Mouse (Mus musculus): ENCODE results near the gene Rel. TPM values are rescaled to one million over a fixed set of nuclear protein-coding genes. Genes with fewer than 3 reads are reported as not detected.
"Not testable (repeated sequence)": the region's sequence is repeated elsewhere in the genome, so short reads cannot be mapped to it uniquely, and the experiment has no call there.

Gene Rel
- polyA plus RNA-seq, 1 experiment, result 1.6 TPM

DNA sequence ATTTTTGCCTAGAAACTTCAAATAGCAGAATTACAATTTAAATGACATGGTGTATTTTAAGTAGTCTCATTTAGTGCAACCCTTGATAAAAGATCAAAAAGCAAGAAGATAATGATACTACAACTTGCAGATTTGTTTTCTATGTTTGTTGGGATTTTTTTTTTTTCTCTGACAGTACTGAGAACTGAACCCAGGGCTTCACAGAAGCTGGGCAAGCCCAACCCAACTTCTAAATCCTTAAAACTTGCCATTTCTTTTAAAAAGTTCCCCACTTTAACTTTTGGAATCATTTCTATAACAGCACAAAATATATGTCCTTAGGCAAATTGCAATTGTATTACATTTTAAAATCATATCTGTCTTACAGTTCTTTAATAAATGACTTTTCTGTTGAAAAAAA, 1.7 kb downstream of the Rel start:
- Histone ChIP-seq H3K4me3 (ENCODE audit: control insufficient read depth, low read depth, low read length) (no peak overlapping the region), H3K27me3 (ENCODE audit: control insufficient read depth, insufficient read depth, low read length) (no peaks in the 10 kb centered on the region), H3K27ac (ENCODE audit: control insufficient read depth, insufficient read depth, low read depth, low read length) (no peak overlapping the region), H3K36me3 (ENCODE audit: control insufficient read depth, insufficient read depth, low read length) (no peaks in the 10 kb centered on the region), H3K4me1 (ENCODE audit: control insufficient read depth, insufficient read depth, low read length) (peaks cover 2% of the 10 kb centered on the region; the same call in 1 of the 2 replicates)
- no peak for TF ChIP-seq POLR2A (IDR thresholded peaks at IDR 0.05; ENCODE audit: control insufficient read depth, low read depth, low read length)
- no peak for TF ChIP-seq CTCF (IDR thresholded peaks at IDR 0.05; ENCODE audit: control insufficient read depth, insufficient read depth, insufficient replicate concordance, low read depth, low read length)

DNA sequence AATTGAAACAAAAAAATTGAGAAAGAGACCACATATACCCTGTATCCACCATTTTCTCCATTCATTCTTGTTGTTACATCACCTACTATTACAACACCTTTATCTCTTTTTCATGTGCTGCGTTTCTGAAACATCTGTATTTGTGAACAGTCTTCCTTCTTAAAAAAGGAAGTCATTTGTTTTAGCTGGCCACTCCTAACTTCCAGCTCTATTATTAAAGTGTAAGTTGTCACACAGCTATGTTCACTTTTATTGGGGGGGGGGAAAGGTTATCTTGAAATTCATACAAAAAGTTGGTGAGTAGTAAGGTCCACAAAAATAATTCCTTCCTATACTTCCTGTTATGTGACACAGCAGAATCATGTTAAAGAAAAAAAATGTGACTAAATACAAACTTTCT, 2.8 kb downstream of the Rel start:
- H3K36me3 ChIP-seq (ENCODE audit: control insufficient read depth, insufficient read depth, low read length), result no peaks in the 10 kb centered on the region
- peaks cover 2% of the 10 kb centered on the region; the same call in 1 of the 2 replicates for H3K4me1 ChIP-seq (ENCODE audit: control insufficient read depth, insufficient read depth, low read length)
- H3K27ac ChIP-seq (ENCODE audit: control insufficient read depth, insufficient read depth, low read depth, low read length), result no peak overlapping the region
- H3K27me3 ChIP-seq (ENCODE audit: control insufficient read depth, insufficient read depth, low read length), result no peaks in the 10 kb centered on the region
- TF ChIP-seq CTCF (IDR thresholded peaks at IDR 0.05; ENCODE audit: control insufficient read depth, insufficient read depth, insufficient replicate concordance, low read depth, low read length) (no peak), POLR2A (IDR thresholded peaks at IDR 0.05; ENCODE audit: control insufficient read depth, low read depth, low read length) (no peak)
- no peak overlapping the region for H3K4me3 ChIP-seq (ENCODE audit: control insufficient read depth, low read depth, low read length)

DNA sequence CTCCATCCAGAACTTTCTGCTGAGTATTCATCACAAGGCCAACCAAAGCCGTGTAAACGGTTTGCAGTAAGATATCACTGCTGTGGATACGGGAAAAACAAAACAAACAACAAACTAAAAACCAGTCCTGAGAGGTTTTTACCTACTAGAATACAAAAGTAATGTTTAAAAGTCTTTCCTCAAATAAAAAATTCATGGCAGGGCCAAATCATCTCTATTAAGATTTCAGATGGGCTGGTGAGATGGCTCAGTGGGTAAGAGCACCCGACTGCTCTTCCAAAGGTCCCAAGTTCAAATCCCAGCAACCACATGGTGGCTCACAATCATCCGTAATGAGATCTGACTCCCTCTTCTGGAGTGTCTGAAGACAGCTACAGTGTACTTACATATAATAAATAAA, 3.4 kb downstream of the Rel start:
- not testable (repeated sequence) for H3K36me3 ChIP-seq (ENCODE audit: control insufficient read depth, insufficient read depth, low read length); H3K27ac ChIP-seq (ENCODE audit: control insufficient read depth, insufficient read depth, low read depth, low read length); H3K27me3 ChIP-seq (ENCODE audit: control insufficient read depth, insufficient read depth, low read length); H3K4me1 ChIP-seq (ENCODE audit: control insufficient read depth, insufficient read depth, low read length); H3K4me3 ChIP-seq (ENCODE audit: control insufficient read depth, low read depth, low read length)

DNA sequence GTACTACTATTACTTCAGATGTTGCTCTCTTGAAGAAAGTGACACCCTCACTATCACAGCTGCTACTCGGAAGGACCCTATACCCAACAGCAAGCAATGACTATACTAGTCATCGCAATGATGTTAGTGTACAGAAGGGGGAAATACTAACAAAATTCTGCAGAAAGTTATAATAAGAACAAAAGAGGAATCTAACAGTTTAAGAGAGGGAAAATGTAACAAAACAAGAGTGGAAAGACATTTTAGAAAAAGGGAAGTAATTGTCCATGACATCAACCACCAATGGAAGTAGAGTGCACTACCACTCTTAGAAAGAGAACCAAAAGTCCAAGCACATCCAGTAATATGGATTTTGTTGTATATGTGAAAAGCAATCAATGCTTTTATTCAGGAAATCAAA, 8.1 kb downstream of the Rel start:
- no peaks in the 10 kb centered on the region for H3K4me1 ChIP-seq (ENCODE audit: control insufficient read depth, insufficient read depth, low read length)
- H3K36me3 ChIP-seq (ENCODE audit: control insufficient read depth, insufficient read depth, low read length), result no peaks in the 10 kb centered on the region
- no peak overlapping the region for H3K4me3 ChIP-seq (ENCODE audit: control insufficient read depth, low read depth, low read length)
- H3K27ac ChIP-seq (ENCODE audit: control insufficient read depth, insufficient read depth, low read depth, low read length), result no peak overlapping the region
- no peaks in the 10 kb centered on the region for H3K27me3 ChIP-seq (ENCODE audit: control insufficient read depth, insufficient read depth, low read length)
- TF ChIP-seq CTCF (IDR thresholded peaks at IDR 0.05; ENCODE audit: control insufficient read depth, insufficient read depth, insufficient replicate concordance, low read depth, low read length), result no peak
- no peak for TF ChIP-seq POLR2A (IDR thresholded peaks at IDR 0.05; ENCODE audit: control insufficient read depth, low read depth, low read length)

DNA sequence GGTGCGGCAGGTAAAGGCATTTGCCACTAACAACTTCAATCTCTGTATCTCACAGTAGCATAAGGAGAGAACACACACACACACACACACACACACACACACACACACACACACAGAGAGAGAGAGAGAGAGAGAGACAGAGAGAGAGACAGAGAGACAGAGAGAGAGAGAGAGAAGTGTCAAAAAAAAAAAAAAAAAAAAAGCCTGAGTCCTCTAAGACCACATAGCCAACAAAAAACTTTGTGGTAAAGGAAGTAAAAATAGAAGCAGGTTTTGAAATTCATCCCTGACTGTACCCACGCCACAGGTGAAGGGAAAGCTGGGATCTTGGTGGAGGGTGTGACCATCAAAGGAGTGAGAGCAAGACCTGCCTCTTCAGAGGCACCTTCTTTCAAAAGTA, 12.6 kb downstream of the Rel start:
- Histone ChIP-seq H3K27ac (ENCODE audit: control insufficient read depth, insufficient read depth, low read depth, low read length) (no peak overlapping the region), H3K27me3 (ENCODE audit: control insufficient read depth, insufficient read depth, low read length) (no peaks in the 10 kb centered on the region), H3K4me1 (ENCODE audit: control insufficient read depth, insufficient read depth, low read length) (no peaks in the 10 kb centered on the region), H3K4me3 (ENCODE audit: control insufficient read depth, low read depth, low read length) (no peak overlapping the region), H3K36me3 (ENCODE audit: control insufficient read depth, insufficient read depth, low read length) (no peaks in the 10 kb centered on the region)
- TF ChIP-seq POLR2A (IDR thresholded peaks at IDR 0.05; ENCODE audit: control insufficient read depth, low read depth, low read length) (no peak), CTCF (IDR thresholded peaks at IDR 0.05; ENCODE audit: control insufficient read depth, insufficient read depth, insufficient replicate concordance, low read depth, low read length) (no peak)

DNA sequence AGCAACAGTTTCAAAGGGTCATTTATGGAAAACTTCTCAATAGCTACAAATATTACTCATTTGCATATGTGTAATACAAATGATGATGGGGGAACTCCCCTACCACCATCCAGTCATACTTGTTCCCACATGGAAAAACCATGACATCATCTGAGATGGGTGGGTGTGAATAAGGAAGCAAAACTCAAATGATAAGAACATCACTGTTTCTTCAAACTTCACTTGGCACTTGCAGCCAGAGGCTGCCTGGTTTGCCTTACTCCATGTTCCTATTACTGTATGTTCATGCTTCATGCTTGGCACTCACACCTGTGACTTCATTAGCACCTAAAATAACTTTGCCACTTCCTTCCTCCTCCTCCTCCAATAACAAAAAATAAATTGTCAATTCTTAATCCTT, 16.4 kb downstream of the Rel start:
- Histone ChIP-seq H3K4me1 (ENCODE audit: control insufficient read depth, insufficient read depth, low read length) (no peaks in the 10 kb centered on the region), H3K27me3 (ENCODE audit: control insufficient read depth, insufficient read depth, low read length) (no peaks in the 10 kb centered on the region), H3K36me3 (ENCODE audit: control insufficient read depth, insufficient read depth, low read length) (no peaks in the 10 kb centered on the region), H3K4me3 (ENCODE audit: control insufficient read depth, low read depth, low read length) (no peak overlapping the region), H3K27ac (ENCODE audit: control insufficient read depth, insufficient read depth, low read depth, low read length) (no peak overlapping the region)
- TF ChIP-seq POLR2A (IDR thresholded peaks at IDR 0.05; ENCODE audit: control insufficient read depth, low read depth, low read length), result no peak
- no peak for TF ChIP-seq CTCF (IDR thresholded peaks at IDR 0.05; ENCODE audit: control insufficient read depth, insufficient read depth, insufficient replicate concordance, low read depth, low read length)

DNA sequence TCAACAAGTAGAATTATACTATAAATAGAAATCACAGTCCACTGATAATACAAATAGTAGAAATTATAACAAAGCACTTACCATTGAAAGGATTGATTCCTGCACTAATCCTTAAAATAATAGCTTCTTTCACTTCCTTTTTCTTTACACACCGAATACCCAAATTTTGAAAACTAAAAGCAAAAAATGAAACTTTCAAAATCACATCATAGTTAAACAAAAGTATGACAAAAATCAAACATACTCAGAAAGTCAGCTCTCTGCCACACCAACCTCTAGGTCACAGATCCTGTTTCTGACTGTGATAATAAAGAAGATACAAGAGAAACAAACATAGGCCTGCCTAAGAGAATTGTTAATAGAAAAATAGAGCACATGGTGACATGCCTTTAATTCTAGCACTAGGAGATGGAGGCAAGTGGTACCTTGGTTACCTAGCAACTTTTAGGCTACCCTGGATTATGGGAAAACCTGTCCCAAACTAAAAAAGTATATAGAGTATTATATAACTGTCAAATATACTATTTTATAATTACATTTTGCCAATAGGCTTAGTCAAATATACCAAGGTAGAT, 17.5 kb downstream of the Rel start:
- H3K36me3 ChIP-seq (ENCODE audit: control insufficient read depth, insufficient read depth, low read length), result no peaks in the 10 kb centered on the region
- no peaks in the 10 kb centered on the region for H3K27me3 ChIP-seq (ENCODE audit: control insufficient read depth, insufficient read depth, low read length)
- H3K4me3 ChIP-seq (ENCODE audit: control insufficient read depth, low read depth, low read length), result no peak overlapping the region
- TF ChIP-seq CTCF (IDR thresholded peaks at IDR 0.05; ENCODE audit: control insufficient read depth, insufficient read depth, insufficient replicate concordance, low read depth, low read length) (no peak), POLR2A (IDR thresholded peaks at IDR 0.05; ENCODE audit: control insufficient read depth, low read depth, low read length) (no peak)
- no peak overlapping the region for H3K27ac ChIP-seq (ENCODE audit: control insufficient read depth, insufficient read depth, low read depth, low read length)
- no peaks in the 10 kb centered on the region for H3K4me1 ChIP-seq (ENCODE audit: control insufficient read depth, insufficient read depth, low read length)

DNA sequence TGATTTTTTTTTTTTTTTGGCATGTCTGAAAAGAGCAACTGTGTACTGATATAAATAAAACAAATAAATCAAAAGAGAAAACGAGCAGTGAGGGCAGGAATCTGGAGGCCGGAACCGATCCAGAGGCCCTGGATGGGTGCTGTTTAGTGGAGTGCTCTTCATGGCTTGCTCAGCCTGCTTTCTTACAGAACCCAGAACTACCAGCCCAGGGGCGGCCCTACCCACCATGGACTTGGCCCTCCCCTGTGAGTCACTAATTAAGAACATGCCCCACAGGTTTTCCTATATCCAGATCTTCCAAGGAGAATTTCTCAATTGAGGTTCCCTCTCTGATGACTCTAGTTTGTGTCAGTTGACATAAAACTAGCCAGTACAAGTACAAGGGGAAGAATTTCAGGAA, 24.7 kb downstream of the Rel start:
- Histone ChIP-seq H3K27ac (ENCODE audit: control insufficient read depth, insufficient read depth, low read depth, low read length) (no peak overlapping the region), H3K4me1 (ENCODE audit: control insufficient read depth, insufficient read depth, low read length) (no peaks in the 10 kb centered on the region), H3K36me3 (ENCODE audit: control insufficient read depth, insufficient read depth, low read length) (no peaks in the 10 kb centered on the region; the same call in 1 of the 2 replicates), H3K27me3 (ENCODE audit: control insufficient read depth, insufficient read depth, low read length) (no peaks in the 10 kb centered on the region), H3K4me3 (ENCODE audit: control insufficient read depth, low read depth, low read length) (no peak overlapping the region)
- no peak for TF ChIP-seq CTCF (IDR thresholded peaks at IDR 0.05; ENCODE audit: control insufficient read depth, insufficient read depth, insufficient replicate concordance, low read depth, low read length)

Data from testis, adult 2 months (tissue).